Mouse (Mus musculus): Measurements from ENCODE around the gene Olfr60. TPM values are rescaled to one million over a fixed set of nuclear protein-coding genes. Genes with fewer than 3 reads are reported as not detected.

The Olfr60 gene
- total RNA-seq (2023) = not detected

GRCm38 (mm10) chr7:140361571-140361970, at the start of gene Olfr60:
TSS of gene Olfr60 (minus strand) at chr7:140361671.

GRCm38 (mm10) chr7:140402818-140403217, 41.3 kb upstream of the Olfr60 start, which contains the start of gene Olfr531:
TSS of gene Olfr531 (minus strand) at chr7:140402918.

GRCm38 (mm10) chr7:140376231-140376630, 14.8 kb upstream of the Olfr60 start, which contains the start of gene Olfr530:
TSS of gene Olfr530 (minus strand) at chr7:140376331.

GRCm38 (mm10) chr7:140333717-140334116, 27.8 kb downstream of the Olfr60 start, which contains the start of gene Olfr527:
TSS of gene Olfr527 (plus strand) at chr7:140334017.

GRCm38 (mm10) chr7:140320558-140320957, 40.9 kb downstream of the Olfr60 start, which contains the start of gene Olfr525:
TSS of gene Olfr525 (plus strand) at chr7:140320858.

Other genes starting within 250 kb of the Olfr60 start
- 5.1 TPM for gene Paox, start 245.9 kb downstream of the Olfr60 start, total RNA-seq (2023)
- 31.3 TPM for gene Echs1, start 245.2 kb downstream of the Olfr60 start, total RNA-seq (2023)
- gene Mtg1, start 224.1 kb downstream of the Olfr60 start, total RNA-seq (2023) = 16.0 TPM
- not detected for gene Sprn, start 206.8 kb downstream of the Olfr60 start, total RNA-seq (2023)
- not detected for gene Olfr522, start 196.9 kb downstream of the Olfr60 start, total RNA-seq (2023)
- gene Olfr523, start 188.5 kb downstream of the Olfr60 start, total RNA-seq (2023) = not detected
- gene Olfr524, start 155.7 kb downstream of the Olfr60 start, total RNA-seq (2023) = 0.12 TPM
- 0.47 TPM for gene Cd163l1, start 143.4 kb downstream of the Olfr60 start, total RNA-seq (2023)
- gene 5830411N06Rik, start 114.4 kb downstream of the Olfr60 start, total RNA-seq (2023) = 0.38 TPM
- gene Olfr525, start 40.8 kb downstream of the Olfr60 start, total RNA-seq (2023) = not detected
- gene Olfr527, start 27.7 kb downstream of the Olfr60 start, total RNA-seq (2023) = not detected
- gene Olfr530, start 14.7 kb upstream of the Olfr60 start, total RNA-seq (2023) = not detected
- not detected for gene Olfr531, start 41.2 kb upstream of the Olfr60 start, total RNA-seq (2023)
- not detected for gene Olfr532, start 60.0 kb upstream of the Olfr60 start, total RNA-seq (2023)
- not detected for gene Olfr533, start 101.7 kb upstream of the Olfr60 start, total RNA-seq (2023)
- gene Olfr535, start 122.5 kb upstream of the Olfr60 start, total RNA-seq (2023) = not detected
- not detected for gene Olfr536, start 145.7 kb upstream of the Olfr60 start, total RNA-seq (2023)
- gene Olfr538, start 206.2 kb upstream of the Olfr60 start, total RNA-seq (2023) = not detected
- not detected for gene Olfr46, start 239.6 kb upstream of the Olfr60 start, total RNA-seq (2023)